Mouse (Mus musculus): Measurements from ENCODE around the gene Ddx3x.

- TF ChIP-seq CTCF (IDR thresholded peaks at IDR 0.05; ENCODE audit: low read depth) (no peak), EP300 (IDR thresholded peaks at IDR 0.05; ENCODE audit: low read depth) (no peak)
Observed at GRCm38 (mm10) chrX:13278996-13279395, 1.8 kb upstream of the Ddx3x start.
